Mouse (Mus musculus) CH12.LX (cell line): ENCODE results near the gene Lrrc9. TPM values are rescaled to one million over a fixed set of nuclear protein-coding genes. Genes with fewer than 3 reads are reported as not detected.

ENCODE experiments used
- DNase-seq: peaks from one replicate; pipeline ENCODE4 v3.0.0-alpha.2; 2013; ENCODE audit errors: extremely low read depth
- H3K27ac ChIP-seq: 2 replicates; pipeline ENCODE4 v1.5.1; 2012; ENCODE audit warnings: low read depth, mild to moderate bottlenecking, control low read depth, moderate library complexity; ENCODE audit not compliant: insufficient read depth
- H3K27me3 ChIP-seq: replicated peaks from 2 replicates; pipeline ENCODE3; 2012; ENCODE audit warnings: inconsistent platforms
- H3K36me3 ChIP-seq, 2 experiments: replicated peaks in 1 of 2; 2 replicates each; pipeline versions ENCODE3 to v1.6.1; 2012; ENCODE audit warnings: inconsistent platforms in 1 of 2, low read length in 1 of 2, mild to moderate bottlenecking in 1 of 2, mixed read lengths in 1 of 2, moderate library complexity in 1 of 2; ENCODE audit not compliant: control insufficient read depth in 1 of 2, insufficient read depth in 1 of 2
- H3K4me1 ChIP-seq, 2 experiments: 2 replicates each; pipeline ENCODE4 v1.6.1; 2012; ENCODE audit warnings: inconsistent platforms in 1 of 2, moderate library complexity in 1 of 2; ENCODE audit not compliant: insufficient read depth in 2 of 2, control insufficient read depth in 1 of 2
- H3K4me2 ChIP-seq: 2 replicates; pipeline ENCODE4 v1.6.1; 2012; ENCODE audit warnings: low read depth, mild to moderate bottlenecking, control low read depth; ENCODE audit not compliant: poor library complexity, insufficient read depth, severe bottlenecking
- H3K4me3 ChIP-seq, 3 experiments: fragments of 150-350 bp in 1 of 3; sonication (generic) in 1 of 3; replicated peaks in 1 of 3; 2 replicates each; pipeline versions ENCODE3 to v1.5.1; 2011 to 2012; ENCODE audit warnings: low read depth in 2 of 3, low read length in 2 of 3, mild to moderate bottlenecking in 2 of 3, moderate library complexity in 2 of 3, control low read depth in 1 of 3, improper control_type of control experiment in 1 of 3, inconsistent platforms in 1 of 3, mixed read lengths in 1 of 3; ENCODE audit not compliant: poor library complexity in 1 of 3
- H3K79me2 ChIP-seq: replicated peaks from 2 replicates; pipeline ENCODE4 v1.6.1; 2012; ENCODE audit warnings: mild to moderate bottlenecking, moderate library complexity; ENCODE audit not compliant: control insufficient read depth, poor library complexity, insufficient read depth, severe bottlenecking; ENCODE audit errors: extremely low read depth
- H3K9ac ChIP-seq: 2 replicates; pipeline ENCODE4 v1.6.1; 2012; ENCODE audit warnings: low read depth, mild to moderate bottlenecking, control low read depth, moderate library complexity; ENCODE audit not compliant: insufficient read depth
- H3K9me3 ChIP-seq: replicated peaks from 2 replicates; pipeline ENCODE3; 2012; ENCODE audit warnings: low read length, inconsistent platforms, mixed read lengths
- ELF1 ChIP-seq: IDR thresholded peaks from 2 replicates; pipeline ENCODE4 v1.6.1; 2014; ENCODE audit warnings: low read depth, mild to moderate bottlenecking, inconsistent platforms, low read length, improper control_type of control experiment
- EP300 ChIP-seq: IDR thresholded peaks from 2 replicates; pipeline ENCODE4 v1.6.1; 2011; ENCODE audit warnings: low read length, improper control_type of control experiment
- HCFC1 ChIP-seq: IDR thresholded peaks from 2 replicates; pipeline ENCODE4 v1.6.1; 2012; ENCODE audit warnings: low read depth, mild to moderate bottlenecking, inconsistent platforms, low read length, improper control_type of control experiment
- IRF4 ChIP-seq: IDR thresholded peaks from 2 replicates; pipeline ENCODE4 v1.6.1; 2014; ENCODE audit warnings: low read depth, mild to moderate bottlenecking, inconsistent platforms, low read length, improper control_type of control experiment
- KAT2A ChIP-seq: IDR thresholded peaks from 2 replicates; pipeline ENCODE4 v1.6.1; 2012; ENCODE audit warnings: low read length, improper control_type of control experiment, inconsistent platforms; ENCODE audit not compliant: insufficient replicate concordance
- MAFK ChIP-seq: IDR thresholded peaks from 2 replicates; pipeline ENCODE4 v1.6.1; 2011; ENCODE audit warnings: low read length, improper control_type of control experiment; ENCODE audit not compliant: insufficient replicate concordance
- MAZ ChIP-seq: IDR thresholded peaks from 2 replicates; pipeline ENCODE4 v1.6.1; 2012; ENCODE audit warnings: low read depth, mild to moderate bottlenecking, inconsistent platforms, low read length, improper control_type of control experiment, moderate library complexity
- MXI1 ChIP-seq: IDR thresholded peaks from 2 replicates; pipeline ENCODE4 v1.6.1; 2011; ENCODE audit warnings: mild to moderate bottlenecking, low read depth, low read length, improper control_type of control experiment
- MYC ChIP-seq: IDR thresholded peaks from 2 replicates; pipeline ENCODE4 v1.6.1; 2011; ENCODE audit warnings: low read depth, mild to moderate bottlenecking, improper control_type of control experiment, low read length
- NRF1 ChIP-seq: IDR thresholded peaks from 2 replicates; pipeline ENCODE4 v1.6.1; 2014; ENCODE audit warnings: low read depth, mild to moderate bottlenecking, inconsistent platforms, low read length, improper control_type of control experiment, moderate library complexity
- PAX5 ChIP-seq: IDR thresholded peaks from 2 replicates; pipeline ENCODE4 v1.6.1; 2012; ENCODE audit warnings: low read length, inconsistent platforms, mixed read lengths
- POLR2A ChIP-seq: IDR thresholded peaks from 2 replicates; pipeline ENCODE4 v1.6.1; 2011; ENCODE audit warnings: low read depth, mild to moderate bottlenecking, improper control_type of control experiment, low read length
- POLR2AphosphoS2 ChIP-seq: IDR thresholded peaks from 2 replicates; pipeline ENCODE4 v1.6.1; 2011; ENCODE audit warnings: low read depth, low read length, improper control_type of control experiment
- SIN3A ChIP-seq: IDR thresholded peaks from 2 replicates; pipeline ENCODE4 v1.6.1; 2012; ENCODE audit warnings: low read length, improper control_type of control experiment, inconsistent platforms
- UBTF ChIP-seq: IDR thresholded peaks from 2 replicates; pipeline ENCODE4 v1.6.1; 2012; ENCODE audit warnings: low read depth, mild to moderate bottlenecking, inconsistent platforms, low read length, improper control_type of control experiment, moderate library complexity
- USF1 ChIP-seq: IDR thresholded peaks from 2 replicates; pipeline ENCODE4 v1.6.1; 2014; ENCODE audit warnings: low read depth, mild to moderate bottlenecking, inconsistent platforms, low read length, improper control_type of control experiment
- USF2 ChIP-seq: conservative IDR thresholded peaks from 2 replicates; pipeline ENCODE4 v1.6.1; 2011; ENCODE audit warnings: low read depth, low read length, improper control_type of control experiment
- dilution Hi-C: fragments of 300-500 bp; cut with MboI; formaldehyde crosslinking; loops from 2 replicates; pipeline ENCODE4 v1.14.3; 2020; ENCODE audit warnings: low sequenced_read_pairs; ENCODE audit not compliant: extremely low pct_unique_long_range_greater_than_20kb, extremely low pct_ligation_motif_present
- in situ Hi-C: fragments of 300-500 bp; cut with MboI; formaldehyde crosslinking; loops from 3 replicates; pipeline ENCODE4 v1.14.3; 2019; ENCODE audit warnings: low sequenced_read_pairs, low pct_ligation_motif_present, low pct_unique_long_range_greater_than_20kb, mixed read lengths
- polyA plus RNA-seq: library from polyadenylated mRNA; unstranded; fragments of >175 nt; gene quantifications from 2 replicates; pipeline ENCODE4 v1.2.1, GENCODE M21; 2012; ENCODE audit warnings: low read depth; ENCODE audit not compliant: insufficient read length
- total RNA-seq, 2 experiments: library from RNA; depleted of rRNA; stranded (reverse); fragments of 300-350 nt in 1 of 2; fragments of >200 nt in 1 of 2; gene quantifications; 2 replicates each; pipeline ENCODE4 v1.2.3; 2012 to 2014

Gene Lrrc9
- total and polyA plus RNA-seq, 3 experiments, result not detected

DNA sequence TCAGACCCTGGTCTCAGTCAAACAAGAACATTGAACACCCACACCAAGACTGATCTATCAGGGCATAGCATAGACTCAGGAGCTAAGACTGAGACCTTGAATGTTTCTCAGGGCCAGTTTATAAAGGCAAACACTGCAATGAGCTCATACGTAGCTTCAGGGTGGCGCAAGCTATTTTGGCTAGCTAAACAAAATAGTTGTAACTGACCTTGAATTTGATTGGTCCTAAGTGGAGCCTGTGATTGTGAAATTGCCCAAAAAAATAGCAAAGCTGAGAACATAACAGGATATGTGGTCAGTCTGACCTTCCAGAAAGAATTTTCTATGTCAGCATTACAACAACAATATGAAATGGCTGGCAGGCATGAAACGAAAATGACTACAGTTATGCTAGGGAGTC lies 48.3 kb downstream of the Lrrc9 start:
- no peaks in the 10 kb centered on the region for H3K36me3 ChIP-seq
- H3K9ac ChIP-seq, result no peak overlapping the region
- no peak overlapping the region for H3K4me2 ChIP-seq
- H3K79me2 ChIP-seq, result no peaks in the 10 kb centered on the region
- H3K27me3 ChIP-seq, result no peaks in the 10 kb centered on the region
- no peak for DNase-seq
- no peaks in the 10 kb centered on the region for H3K9me3 ChIP-seq
- dilution Hi-C loops, result no loop called here
- H3K4me1 ChIP-seq, result no peaks in the 10 kb centered on the region
- H3K27ac ChIP-seq, result no peak overlapping the region
- no peak overlapping the region for H3K4me3 ChIP-seq
- in situ Hi-C loops, result no loop called here
- TF ChIP-seq ELF1 (no peak), PAX5 (no peak), HCFC1 (no peak), KAT2A (no peak), MAZ (no peak), POLR2AphosphoS2 (no peak), EP300 (no peak), SIN3A (no peak), MYC (no peak), IRF4 (no peak), USF2 (no peak)

DNA sequence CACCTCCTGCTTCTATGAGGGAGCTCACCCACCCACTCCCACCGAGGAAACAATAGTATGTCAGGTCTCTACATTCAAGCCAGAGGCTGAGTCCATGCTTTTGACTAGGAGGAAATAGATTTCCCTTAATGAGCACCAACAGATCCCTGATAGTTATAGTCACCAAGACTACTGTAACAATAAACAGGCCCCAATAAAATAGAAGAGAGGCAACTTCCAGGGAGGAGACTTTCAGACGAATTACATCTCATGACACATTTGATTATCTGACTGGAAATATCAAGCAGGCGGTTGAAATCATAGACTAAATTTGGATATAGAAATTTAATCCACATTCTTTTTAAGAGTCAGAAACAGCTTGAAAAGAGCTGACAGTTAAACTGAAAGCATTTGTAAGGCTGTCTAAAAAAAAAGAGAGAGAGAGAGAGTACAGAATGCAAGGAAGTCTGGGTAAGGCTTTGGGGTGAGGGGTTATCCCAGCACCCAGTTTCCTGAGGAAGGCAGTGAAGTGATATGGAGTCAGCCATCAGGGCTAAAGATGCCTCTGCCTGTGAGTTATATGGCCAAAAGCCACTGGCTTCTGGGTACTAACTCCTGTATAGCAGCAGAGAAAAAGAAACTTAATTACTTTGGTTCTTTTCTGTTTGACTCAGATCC lies 49.5 kb downstream of the Lrrc9 start:
- dilution Hi-C loops (no loop called here), in situ Hi-C loops (no loop called here)
- Histone ChIP-seq H3K36me3 (no peaks in the 10 kb centered on the region), H3K79me2 (no peaks in the 10 kb centered on the region), H3K9me3 (no peaks in the 10 kb centered on the region), H3K27ac (no peak overlapping the region), H3K4me2 (no peak overlapping the region), H3K9ac (no peak overlapping the region), H3K27me3 (no peaks in the 10 kb centered on the region), H3K4me1 (no peaks in the 10 kb centered on the region), H3K4me3 (no peak overlapping the region)
- no peak for DNase-seq
- TF ChIP-seq MXI1 (no peak), UBTF (no peak), ELF1 (no peak), POLR2A (no peak), MYC (no peak), MAFK (no peak), USF1 (no peak), NRF1 (no peak)
